Mouse (Mus musculus) forebrain, embryonic 12.5 days (tissue): ENCODE data around the gene Lpcat3. TPM values are rescaled to one million over a fixed set of nuclear protein-coding genes. Genes with fewer than 3 reads are reported as not detected.
"Not testable (repeated sequence)": the region's sequence is repeated elsewhere in the genome, so short reads cannot be mapped to it uniquely, and the experiment has no call there.

ENCODE experiments used
- ATAC-seq: fragments of 200-750 bp; cut with Nextera tagmentation; 2 replicates; pipeline ENCODE4 v1.8.0; 2017; ENCODE audit warnings: moderate TSS enrichment; ENCODE audit not compliant: low FRiP score
- H3K27ac ChIP-seq: fragments of 300-500 bp; sonication (generic); 2 replicates; pipeline ENCODE4 v1.5.1; 2016; ENCODE audit warnings: mild to moderate bottlenecking
- H3K27me3 ChIP-seq: fragments of 300-500 bp; sonication (generic); 2 replicates; pipeline ENCODE4 v1.6.1; 2016; ENCODE audit warnings: mild to moderate bottlenecking
- H3K36me3 ChIP-seq: fragments of 300-500 bp; sonication (generic); replicated peaks from 2 replicates; pipeline ENCODE4 v1.6.1; 2016; ENCODE audit warnings: mild to moderate bottlenecking
- H3K4me1 ChIP-seq: fragments of 300-500 bp; sonication (generic); 2 replicates; pipeline ENCODE4 v1.6.1; 2016
- H3K4me2 ChIP-seq: fragments of 300-500 bp; sonication (generic); 2 replicates; pipeline ENCODE4 v1.6.1; 2016; ENCODE audit warnings: mild to moderate bottlenecking, moderate library complexity
- H3K4me3 ChIP-seq: fragments of 300-500 bp; sonication (generic); replicated peaks from 2 replicates; pipeline ENCODE4 v1.5.1; 2016; ENCODE audit warnings: mild to moderate bottlenecking
- H3K9ac ChIP-seq: fragments of 300-500 bp; sonication (generic); 2 replicates; pipeline ENCODE4 v1.6.1; 2016; ENCODE audit warnings: mild to moderate bottlenecking
- H3K9me3 ChIP-seq: fragments of 300-500 bp; sonication (generic); 2 replicates; pipeline ENCODE4 v1.6.1; 2016
- WGBS: fragments of 180-500 bp; shearing (Covaris S2); methylation state at CpG from one replicate; pipeline ENCODE4 v1.1.7; 2016; 5-methylcytosine and 5-hydroxymethylcytosine counted together
- polyA plus RNA-seq: library from polyadenylated mRNA; unstranded; fragments of >200 nt; fragmentation: Nextera tagmentation; extraction: Ambion mirVana; gene quantifications from 2 replicates; pipeline ENCODE4 v1.2.1, GENCODE M21; 2016

Gene Lpcat3
- 28.1 and 35.0 TPM in 2 replicates for polyA plus RNA-seq

GRCm38 (mm10) chr6:124662477-124663423 lies at the start of gene Lpcat3:
Lpcat3 (plus strand) TSS chr6:124663027.
- Histone ChIP-seq H3K9ac (peak within 1 kb of the TSS; percentile 50), H3K4me3 (peak within 1 kb of the TSS; percentile 58), H3K4me1 (peaks cover 6% of the 10 kb centered on the region; the same call in 1 of the 2 replicates), H3K9me3 (no peaks in the 10 kb centered on the region), H3K27me3 (no peaks in the 10 kb centered on the region), H3K27ac (peak within 1 kb of the TSS; percentile 63), H3K4me2 (peak within 1 kb of the TSS; percentile 61), H3K36me3 (no peaks in the 10 kb centered on the region)
- ATAC-seq = peak; percentile 98
- WGBS = under 1% methylated on average over 72 of the region's 87 CpGs

- 90% methylated on average over 13 of the region's 13 CpGs for WGBS
- Histone ChIP-seq H3K27me3 (no peaks in the 10 kb centered on the region), H3K4me2 (no peak overlapping the region), H3K9me3 (no peaks in the 10 kb centered on the region), H3K36me3 (no peaks in the 10 kb centered on the region), H3K4me3 (no peak overlapping the region), H3K27ac (no peak overlapping the region), H3K9ac (no peak overlapping the region), H3K4me1 (no peaks in the 10 kb centered on the region)
- ATAC-seq = no peak
Measured at GRCm38 (mm10) chr6:124625612-124626011, 37.2 kb upstream of the Lpcat3 start.

- WGBS = 54% methylated on average over 1 of the region's 1 CpGs
- not testable (repeated sequence) for H3K4me3 ChIP-seq, H3K36me3 ChIP-seq, H3K27ac ChIP-seq, H3K9ac ChIP-seq, H3K9me3 ChIP-seq, H3K4me2 ChIP-seq, H3K27me3 ChIP-seq, ATAC-seq, H3K4me1 ChIP-seq
Measured at GRCm38 (mm10) chr6:124626184-124626583, 36.6 kb upstream of the Lpcat3 start.

- WGBS = 88% methylated on average over 4 of the region's 4 CpGs
- Histone ChIP-seq H3K4me2 (no peak overlapping the region), H3K27me3 (no peaks in the 10 kb centered on the region), H3K9ac (no peak overlapping the region), H3K27ac (no peak overlapping the region), H3K36me3 (no peaks in the 10 kb centered on the region), H3K4me1 (no peaks in the 10 kb centered on the region), H3K4me3 (no peak overlapping the region), H3K9me3 (no peaks in the 10 kb centered on the region)
- no peak for ATAC-seq
Measured at GRCm38 (mm10) chr6:124630763-124631162, 32.1 kb upstream of the Lpcat3 start.

GRCm38 (mm10) chr6:124635985-124636384 lies 26.8 kb upstream of the Lpcat3 start, which contains the start of gene C1s2:
C1s2 (minus strand) TSS chr6:124636085.
- not testable (repeated sequence) for H3K27me3 ChIP-seq, ATAC-seq, H3K9me3 ChIP-seq, H3K9ac ChIP-seq, H3K27ac ChIP-seq, H3K4me2 ChIP-seq, H3K36me3 ChIP-seq, H3K4me3 ChIP-seq, H3K4me1 ChIP-seq
- WGBS = 82% methylated on average over 2 of the region's 2 CpGs

- not testable (repeated sequence) for H3K27ac ChIP-seq, H3K4me2 ChIP-seq, H3K9me3 ChIP-seq, H3K4me3 ChIP-seq, H3K36me3 ChIP-seq, H3K4me1 ChIP-seq, H3K27me3 ChIP-seq, ATAC-seq, H3K9ac ChIP-seq
- WGBS = 47% methylated on average over 6 of the region's 6 CpGs
Measured at GRCm38 (mm10) chr6:124636858-124637460, 25.9 kb upstream of the Lpcat3 start.

GRCm38 (mm10) chr6:124640041-124640440 lies 22.8 kb upstream of the Lpcat3 start:
- H3K4me2 ChIP-seq = no peak overlapping the region
- H3K9me3 ChIP-seq = no peaks in the 10 kb centered on the region
- ATAC-seq = no peak
- no peak overlapping the region for H3K4me3 ChIP-seq
- H3K27ac ChIP-seq = no peak overlapping the region
- WGBS = 78% methylated on average over 4 of the region's 4 CpGs
- no peaks in the 10 kb centered on the region for H3K36me3 ChIP-seq
- no peaks in the 10 kb centered on the region for H3K27me3 ChIP-seq
- no peak overlapping the region for H3K9ac ChIP-seq
- no peaks in the 10 kb centered on the region for H3K4me1 ChIP-seq

GRCm38 (mm10) chr6:124640997-124641396 lies 21.8 kb upstream of the Lpcat3 start:
- Histone ChIP-seq H3K9ac (no peak overlapping the region), H3K4me1 (no peaks in the 10 kb centered on the region), H3K9me3 (no peaks in the 10 kb centered on the region), H3K4me3 (no peak overlapping the region), H3K27ac (no peak overlapping the region), H3K4me2 (no peak overlapping the region), H3K36me3 (no peaks in the 10 kb centered on the region), H3K27me3 (no peaks in the 10 kb centered on the region)
- 41% methylated on average over 8 of the region's 8 CpGs for WGBS
- no peak for ATAC-seq

- Histone ChIP-seq H3K27ac (no peak overlapping the region), H3K36me3 (no peaks in the 10 kb centered on the region), H3K4me3 (no peak overlapping the region), H3K9me3 (no peaks in the 10 kb centered on the region), H3K27me3 (no peaks in the 10 kb centered on the region), H3K4me1 (no peaks in the 10 kb centered on the region), H3K9ac (no peak overlapping the region), H3K4me2 (no peak overlapping the region)
- 67% methylated on average over 1 of the region's 1 CpGs for WGBS
- no peak for ATAC-seq
Measured at GRCm38 (mm10) chr6:124646394-124646793, 16.4 kb upstream of the Lpcat3 start.

GRCm38 (mm10) chr6:124655893-124656292 lies 6.9 kb upstream of the Lpcat3 start:
- H3K4me2 ChIP-seq = no peak overlapping the region
- H3K9me3 ChIP-seq = 0 out of 2 replicates have a peak, but pooled peaks cover 9% of the 10 kb centered on the region
- no peak overlapping the region for H3K9ac ChIP-seq
- H3K4me3 ChIP-seq = no peak overlapping the region
- H3K4me1 ChIP-seq = no peaks in the 10 kb centered on the region
- no peak overlapping the region for H3K27ac ChIP-seq
- H3K27me3 ChIP-seq = no peaks in the 10 kb centered on the region
- WGBS = 79% methylated on average over 6 of the region's 6 CpGs
- no peaks in the 10 kb centered on the region for H3K36me3 ChIP-seq
- ATAC-seq = no peak

GRCm38 (mm10) chr6:124658067-124658466 lies 4.8 kb upstream of the Lpcat3 start:
- no peak for ATAC-seq
- H3K4me3 ChIP-seq = no peak overlapping the region
- H3K36me3 ChIP-seq = no peaks in the 10 kb centered on the region
- no peaks in the 10 kb centered on the region for H3K4me1 ChIP-seq
- no peak overlapping the region for H3K27ac ChIP-seq
- H3K4me2 ChIP-seq = no peak overlapping the region
- WGBS = 81% methylated on average over 2 of the region's 2 CpGs
- no peaks in the 10 kb centered on the region for H3K27me3 ChIP-seq
- H3K9ac ChIP-seq = no peak overlapping the region
- H3K9me3 ChIP-seq = 0 out of 2 replicates have a peak, but pooled peaks cover 7% of the 10 kb centered on the region

GRCm38 (mm10) chr6:124661156-124661806 lies 1.5 kb upstream of the Lpcat3 start:
- no peaks in the 10 kb centered on the region for H3K9me3 ChIP-seq
- H3K27ac ChIP-seq = no peak overlapping the region
- H3K36me3 ChIP-seq = no peaks in the 10 kb centered on the region
- H3K27me3 ChIP-seq = no peaks in the 10 kb centered on the region
- H3K9ac ChIP-seq = no peak overlapping the region
- peaks cover 6% of the 10 kb centered on the region; the same call in 1 of the 2 replicates for H3K4me1 ChIP-seq
- WGBS = 89% methylated on average over 4 of the region's 4 CpGs
- no peak overlapping the region for H3K4me3 ChIP-seq
- ATAC-seq = no peak
- no peak overlapping the region for H3K4me2 ChIP-seq
